Mouse (Mus musculus): ENCODE measurements around the gene Ube2l6.
A peak's percentile ranks its signal among the peaks of the same experiment; 100 is the strongest.
"Not testable (repeated sequence)": the region's sequence is repeated elsewhere in the genome, so short reads cannot be mapped to it uniquely, and the experiment has no call there.

The Ube2l6 gene

DNA sequence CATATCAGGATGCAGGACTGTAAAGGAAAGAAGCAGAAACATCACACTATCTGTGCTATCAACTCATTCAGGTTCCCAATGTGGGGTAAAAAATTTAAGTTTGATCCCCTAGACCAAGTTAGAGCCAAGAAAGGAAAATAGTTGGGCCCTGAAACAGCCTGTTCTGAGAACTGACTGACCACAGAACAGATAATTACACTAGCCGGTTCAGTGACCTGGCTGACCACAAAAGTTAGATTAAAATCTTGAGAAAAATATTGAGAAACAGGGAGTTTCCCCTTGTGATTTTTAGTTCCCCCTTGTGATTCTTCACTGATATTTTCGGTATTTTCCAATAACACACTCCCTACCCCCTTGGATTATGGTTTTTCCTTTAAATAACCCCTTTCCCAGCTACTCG is 4.8 kb upstream of the Ube2l6 start:
- no peak for DNase-seq

DNA sequence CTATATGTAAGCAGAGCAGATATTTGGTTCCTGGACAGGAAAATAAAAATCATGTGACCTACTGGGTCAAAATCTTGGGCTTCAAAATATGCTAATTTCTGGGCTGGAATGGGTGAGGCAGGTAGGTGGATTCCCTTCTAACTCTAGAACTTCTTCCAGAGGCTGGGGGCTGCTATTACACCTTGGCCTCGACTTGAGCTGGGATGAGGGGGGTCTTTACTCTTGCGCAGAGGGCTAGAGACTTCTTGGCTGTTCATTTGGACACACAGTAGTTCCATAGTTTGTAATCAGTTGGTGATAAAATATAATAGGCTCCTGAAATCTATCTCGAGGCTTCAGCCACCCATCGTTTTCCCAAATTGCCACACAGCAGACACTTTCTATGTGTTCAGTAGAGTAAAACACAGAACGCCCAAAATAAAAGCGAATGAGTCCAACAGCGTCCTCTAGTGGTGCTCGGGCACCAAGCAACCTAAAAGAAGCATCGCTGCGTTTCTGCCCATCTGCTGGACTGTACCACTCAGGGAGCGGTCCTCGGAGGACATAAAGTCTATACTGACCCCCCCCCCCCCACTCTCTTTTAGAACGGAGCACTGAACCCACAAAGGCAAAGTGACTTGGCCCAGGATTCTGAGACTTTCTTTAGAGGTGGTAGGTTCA is 665 bp upstream of the Ube2l6 start:
- peak; percentile 86 to 88 for DNase-seq

DNA sequence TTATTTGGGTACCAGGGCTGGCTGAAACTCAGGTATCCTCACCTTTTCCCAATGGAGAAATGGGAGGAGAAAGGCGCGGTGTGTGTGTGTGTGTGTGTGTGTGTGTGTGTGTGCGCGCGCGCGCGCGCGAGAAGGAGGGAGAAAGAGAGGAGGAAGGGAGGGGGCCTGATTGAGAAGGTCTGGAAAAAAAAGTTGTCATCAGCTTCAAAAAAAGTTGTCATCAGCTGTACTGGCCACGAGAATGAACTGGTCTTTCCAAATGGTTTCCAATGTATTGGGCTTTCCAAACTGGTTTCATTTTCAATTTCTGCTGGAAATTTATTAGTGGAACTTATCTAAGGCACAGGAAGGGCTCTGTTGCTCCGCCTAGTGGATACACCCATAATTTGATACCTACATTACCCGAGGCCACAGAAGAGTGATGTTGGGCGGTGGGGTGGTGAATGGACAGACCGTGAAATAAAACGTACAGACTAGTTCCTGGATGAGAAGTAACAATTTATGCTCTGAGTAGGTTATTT is 473 bp downstream of the Ube2l6 start:
- DNase-seq, result peak; percentile 62 to 76

DNA sequence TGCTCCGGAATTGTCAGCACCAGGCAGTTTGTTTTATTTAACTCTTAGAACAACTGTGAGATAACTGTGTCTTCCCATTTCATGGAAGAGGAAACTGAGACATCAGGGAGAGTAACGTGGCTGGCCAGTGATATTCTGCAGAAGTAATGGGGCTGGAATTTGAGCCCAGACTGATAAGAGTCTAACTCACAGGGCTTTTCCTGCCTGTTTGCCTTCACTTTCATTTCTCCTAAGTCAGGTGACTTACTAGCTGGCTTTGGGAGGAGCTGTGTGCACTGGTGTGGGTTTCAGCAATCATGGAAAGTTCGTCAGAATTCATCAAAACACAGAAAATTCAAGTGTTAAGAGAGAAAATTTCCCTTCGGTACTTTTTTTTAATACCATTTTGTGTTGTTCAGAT is 1.7 kb downstream of the Ube2l6 start:
- DNase-seq, result no peak

DNA sequence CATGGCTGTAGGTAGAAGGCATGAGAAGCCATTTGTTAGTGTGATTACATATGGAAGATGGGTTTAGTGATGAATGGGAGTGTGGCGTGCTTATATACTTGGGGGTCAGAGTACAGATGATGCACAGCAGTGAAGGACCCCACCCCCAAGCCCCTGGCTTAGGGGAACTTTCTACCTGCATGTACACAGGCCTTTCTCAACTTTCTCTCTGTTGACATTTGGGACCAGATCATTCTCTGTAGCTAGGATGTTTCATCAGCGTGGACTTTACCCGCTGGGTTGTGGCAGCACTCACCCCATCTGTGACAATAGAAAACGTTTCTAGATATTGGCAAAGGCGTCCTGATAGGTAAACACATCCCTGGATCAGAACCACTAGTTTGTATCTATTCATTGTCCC is 2.6 kb downstream of the Ube2l6 start:
- not testable (repeated sequence) for DNase-seq

DNA sequence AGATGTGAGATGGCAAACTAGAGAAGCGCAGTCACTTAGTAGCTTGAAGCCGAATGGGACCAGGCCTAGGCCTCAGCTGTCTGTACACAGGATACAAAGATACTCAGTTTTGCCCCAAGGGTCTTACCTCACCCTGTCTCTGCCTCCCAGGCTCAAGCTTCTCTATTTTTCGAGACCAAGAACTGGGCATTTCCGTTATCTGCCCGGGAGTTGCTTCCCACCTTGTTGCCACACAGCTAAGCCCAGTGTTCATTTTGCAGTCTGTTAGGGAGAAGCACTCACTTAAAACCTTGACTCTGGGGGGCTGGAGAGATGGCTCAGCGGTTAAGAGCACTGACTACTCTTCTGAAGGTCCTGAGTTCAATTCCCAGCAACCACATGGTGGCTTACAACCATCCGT is 5.3 kb downstream of the Ube2l6 start:
- DNase-seq, result no peak

DNA sequence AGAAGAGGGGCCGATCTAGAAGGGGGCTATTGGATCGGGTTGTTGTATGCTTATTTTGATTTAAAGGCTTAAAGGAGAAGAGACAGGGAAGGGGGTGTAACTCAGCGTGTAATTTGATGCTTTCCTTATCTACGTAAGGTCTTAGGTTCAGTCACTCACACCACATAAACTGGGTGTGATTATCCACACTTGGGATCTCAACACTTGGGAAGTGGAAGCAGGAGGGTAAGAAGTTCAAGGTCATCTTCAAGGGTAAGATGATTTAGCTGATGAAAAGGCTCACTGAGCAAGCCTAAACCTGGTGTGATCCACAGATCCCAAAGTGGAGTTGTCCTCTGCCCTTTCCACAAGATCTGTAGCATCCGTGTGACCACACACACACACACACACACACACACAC is 7.9 kb downstream of the Ube2l6 start:
- no peak for DNase-seq

DNA sequence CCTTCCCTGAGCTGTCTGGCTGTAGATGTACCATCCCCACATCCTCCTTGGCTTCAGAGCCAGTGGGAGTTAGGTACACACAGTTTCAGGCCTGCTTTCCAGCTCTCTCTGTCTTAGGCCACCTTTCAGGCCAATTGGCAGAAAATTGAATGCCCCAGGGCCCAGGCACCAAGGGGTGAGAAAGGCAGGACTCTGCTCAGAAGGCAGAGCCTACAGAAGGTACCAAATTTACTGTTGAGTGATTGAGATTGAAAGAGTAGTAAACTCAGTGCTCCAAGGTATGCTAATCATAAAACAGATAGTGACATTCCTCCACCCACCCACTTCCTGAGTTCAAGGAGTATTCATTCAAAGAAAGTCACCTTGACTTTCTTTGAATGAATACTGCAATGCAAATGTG is 10.7 kb downstream of the Ube2l6 start:
- no peak for DNase-seq

DNA sequence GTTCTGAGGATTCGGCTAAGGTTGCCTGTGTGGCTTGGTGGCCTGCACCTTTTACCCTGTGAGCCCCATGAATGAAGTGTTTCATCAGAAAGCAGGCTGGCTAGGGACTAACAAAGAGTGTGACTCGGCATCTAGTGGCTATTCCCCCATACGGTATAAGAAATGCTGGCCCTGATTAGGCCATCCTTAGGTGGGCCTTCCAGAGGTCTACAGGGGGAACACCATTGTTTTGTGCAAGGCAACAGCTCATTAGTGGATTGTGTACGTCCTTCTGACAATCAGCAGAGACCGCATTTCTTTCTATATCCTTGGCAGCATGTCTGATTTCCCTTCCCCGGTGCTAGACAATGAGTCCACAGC is 11.9 kb downstream of the Ube2l6 start:
- DNase-seq, result no peak

DNA sequence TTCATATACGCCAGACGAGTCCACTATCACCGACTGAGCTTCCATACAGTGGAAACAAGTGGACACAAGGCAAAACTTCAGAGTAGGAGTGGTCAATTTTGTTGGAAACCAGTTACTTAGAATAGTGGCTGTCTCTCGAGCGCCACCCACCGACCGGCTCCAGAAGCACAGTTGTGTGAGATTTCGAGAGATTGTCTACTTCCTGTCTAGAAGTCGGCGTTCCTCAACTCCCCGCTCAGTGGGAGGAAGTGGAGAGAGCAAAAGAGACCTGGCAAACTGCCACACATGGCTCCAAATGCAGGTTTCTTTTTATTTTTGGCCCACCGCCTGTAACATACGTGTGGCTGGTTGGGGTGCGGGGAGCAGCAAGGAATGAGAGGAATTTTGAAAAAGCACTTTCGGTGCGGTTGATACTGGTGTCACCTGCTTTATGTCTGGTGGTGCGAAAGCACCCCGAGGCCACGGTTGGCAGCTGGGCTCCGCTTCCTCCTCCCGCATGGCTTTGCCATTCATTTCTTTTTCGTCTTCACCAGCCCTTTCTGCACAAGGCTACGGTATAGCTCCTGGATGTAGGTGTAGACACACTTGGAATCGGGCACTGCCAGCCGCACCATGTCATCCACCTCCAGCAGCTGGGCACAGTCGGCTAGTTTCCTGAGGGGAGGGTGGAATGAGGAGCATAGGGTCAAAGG is 12.4 kb downstream of the Ube2l6 start:
- DNase-seq, result peak; percentile 79 to 85

DNA sequence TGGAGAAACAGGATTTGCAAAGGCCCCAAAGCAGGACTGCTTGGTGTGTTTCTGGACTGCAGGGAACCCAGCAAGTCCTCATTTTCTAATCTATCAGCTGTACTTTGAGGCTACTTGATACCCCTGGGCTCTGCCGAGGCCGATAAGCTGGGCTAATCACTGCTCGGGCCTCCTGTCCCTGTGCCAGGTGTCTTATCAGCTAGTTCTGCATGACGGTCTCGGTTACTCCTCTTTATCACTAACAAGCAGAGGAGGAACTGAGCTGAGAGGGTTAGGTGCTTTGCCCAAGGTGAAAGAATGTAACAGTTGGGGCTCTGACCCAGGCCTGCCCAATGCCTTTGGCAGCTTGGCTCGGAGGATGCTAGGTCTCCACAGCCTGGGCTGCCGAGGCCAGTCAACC is 13.3 kb downstream of the Ube2l6 start:
- no peak for DNase-seq

DNA sequence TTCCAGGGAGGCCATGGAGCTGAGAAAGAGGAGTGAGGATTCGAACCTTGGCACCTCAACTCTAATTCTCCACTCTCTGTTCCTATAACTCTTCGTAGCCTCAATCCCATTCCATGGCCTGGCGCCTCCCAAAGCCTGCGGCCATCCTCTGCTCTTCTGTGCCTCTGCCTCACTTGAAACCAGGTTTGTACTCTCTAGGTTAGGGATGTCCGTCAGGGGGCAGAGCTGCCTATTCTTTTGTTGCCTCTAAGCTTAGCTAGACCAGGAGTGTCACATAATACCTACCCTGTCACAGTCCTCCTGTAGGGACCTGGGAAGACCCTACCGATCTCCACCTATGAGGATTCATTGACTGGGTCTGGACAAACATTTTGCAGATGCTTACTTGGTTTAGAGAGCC is 14.0 kb downstream of the Ube2l6 start:
- no peak for DNase-seq

DNA sequence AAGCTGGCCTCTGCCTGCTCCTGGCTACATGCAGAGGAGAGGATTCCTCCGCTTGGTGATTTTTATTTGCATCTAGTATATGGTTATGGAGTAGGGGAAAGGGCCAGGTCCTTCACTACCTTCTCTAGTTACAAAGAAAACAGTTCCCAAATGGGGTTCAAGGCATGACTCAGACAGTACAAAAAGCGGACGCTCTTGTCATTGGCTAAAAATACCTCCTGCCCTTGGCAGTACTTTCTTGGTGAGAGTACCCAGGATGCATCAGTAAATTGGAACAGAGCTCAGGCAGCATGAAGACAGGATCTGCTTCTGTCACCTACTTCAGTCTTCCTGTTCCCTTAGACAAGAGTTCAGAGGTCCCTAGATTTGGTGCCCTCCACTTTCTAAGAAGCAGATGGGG is 21.2 kb downstream of the Ube2l6 start:
- no peak for DNase-seq

DNA sequence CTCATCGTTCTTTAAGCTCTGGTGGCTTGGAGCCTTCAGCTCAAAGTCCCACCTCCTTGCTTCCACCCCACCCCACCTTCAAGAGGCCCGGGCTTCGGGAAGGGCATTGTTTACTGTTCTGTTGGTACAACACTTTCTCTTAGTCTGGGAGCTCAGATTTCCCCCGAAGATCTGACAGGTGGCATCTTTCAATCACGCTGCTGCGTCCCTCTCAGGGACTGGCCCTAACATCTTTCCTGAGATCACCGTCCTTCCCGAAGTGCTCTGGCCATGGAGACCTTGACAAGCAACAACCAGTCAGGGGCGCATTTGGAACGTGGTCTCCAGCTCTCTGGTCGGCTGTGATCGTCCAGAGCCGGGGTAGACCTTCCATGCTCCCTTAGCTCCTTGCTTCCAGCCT is 23.9 kb downstream of the Ube2l6 start, which contains the start of gene Smtnl1:
Smtnl1 (minus strand) TSS at position 101 of the 400 bp plus-strand sequence.
- DNase-seq, result no peak

DNA sequence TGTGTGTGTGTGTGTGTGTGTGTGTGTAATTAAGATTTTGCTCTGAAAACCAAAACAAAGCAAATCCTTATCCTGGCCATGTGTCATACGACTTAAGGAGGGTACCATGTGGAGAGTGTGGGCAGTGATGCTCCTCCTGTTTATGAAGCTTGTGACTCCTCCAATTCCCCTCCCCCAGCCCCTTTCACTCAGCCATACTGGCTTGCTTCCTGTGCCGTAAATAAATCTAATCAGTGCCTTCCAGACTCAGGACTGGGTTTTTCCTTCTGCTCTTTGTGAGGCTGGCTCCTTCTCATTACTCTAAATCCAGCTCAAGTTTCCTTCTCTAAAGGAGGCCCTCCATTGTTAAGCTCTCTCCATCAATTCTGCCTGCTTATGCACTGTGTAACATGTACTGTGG is 24.6 kb downstream of the Ube2l6 start:
- no peak for DNase-seq

DNA sequence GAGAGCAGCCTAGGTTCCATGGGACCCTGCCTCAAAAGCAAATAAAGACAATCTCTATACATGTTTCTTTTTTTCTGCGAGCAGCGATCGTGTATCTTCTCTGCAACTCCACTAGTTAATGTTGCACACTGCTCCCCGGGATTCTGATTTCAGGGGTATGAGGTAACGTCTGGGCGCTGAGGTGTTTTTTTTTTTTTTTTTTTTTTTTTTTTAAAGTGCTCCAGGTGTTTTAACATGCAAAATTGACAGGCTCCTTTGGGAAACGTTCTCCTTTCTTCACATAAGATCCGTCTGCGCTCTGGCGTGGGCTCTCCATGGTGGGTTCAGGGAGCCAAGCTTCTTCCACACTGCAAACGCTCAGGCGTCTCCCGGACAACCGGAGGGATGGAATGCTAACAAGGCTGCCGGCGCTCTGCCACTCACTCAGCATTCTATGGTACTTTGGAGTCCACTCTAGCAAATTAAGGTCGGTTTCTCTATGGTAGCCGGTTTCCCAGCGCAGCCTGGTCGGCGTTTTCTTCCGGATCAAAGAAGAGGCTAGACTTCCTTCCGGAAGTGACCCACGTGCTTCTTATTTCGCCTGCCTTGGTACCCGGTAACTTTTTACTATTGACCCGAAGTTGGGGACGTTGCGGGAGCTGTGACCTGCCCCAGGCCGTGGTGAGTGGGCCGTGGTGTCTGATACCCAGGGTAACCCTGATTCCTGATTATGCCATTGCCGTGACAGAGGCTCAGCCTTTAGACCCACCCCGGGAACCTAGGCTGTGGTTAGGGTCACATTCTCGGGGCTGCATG is 28.1 kb downstream of the Ube2l6 start, which contains the start of gene Timm10:
Timm10 (plus strand) TSS at position 510 of the 795 bp plus-strand sequence.
- DNase-seq, result peak; percentile 87

DNA sequence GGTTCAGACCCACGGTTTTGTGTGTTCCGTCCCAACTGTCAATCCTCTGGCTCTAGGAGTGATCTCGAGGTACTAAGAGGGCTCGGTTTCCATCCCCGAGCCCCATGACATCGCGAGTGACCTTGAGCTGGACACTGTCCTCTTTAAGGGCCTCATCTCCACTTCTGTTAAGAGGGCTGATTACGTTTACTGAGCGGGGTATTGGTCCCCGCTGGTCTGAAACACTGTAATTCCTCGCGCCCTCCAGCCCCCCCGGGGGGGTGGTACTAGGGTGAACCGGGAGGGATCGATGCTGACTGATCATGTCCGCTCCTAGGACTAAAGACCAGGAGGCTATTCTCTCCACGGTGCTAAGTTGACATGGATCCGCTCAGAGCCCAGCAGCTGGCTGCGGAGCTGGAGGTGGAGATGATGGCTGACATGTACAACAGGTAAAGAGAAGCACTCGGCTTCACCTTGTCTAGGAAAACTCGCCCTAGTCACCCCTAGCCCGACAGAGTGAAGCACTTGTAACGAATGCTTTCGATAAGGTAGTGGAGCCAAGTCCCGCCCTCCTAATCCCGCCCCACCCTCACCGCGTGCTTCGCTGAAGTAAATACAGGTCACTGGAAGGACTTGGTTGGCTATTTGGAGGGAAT is 28.8 kb downstream of the Ube2l6 start:
- DNase-seq, result no peak

DNA sequence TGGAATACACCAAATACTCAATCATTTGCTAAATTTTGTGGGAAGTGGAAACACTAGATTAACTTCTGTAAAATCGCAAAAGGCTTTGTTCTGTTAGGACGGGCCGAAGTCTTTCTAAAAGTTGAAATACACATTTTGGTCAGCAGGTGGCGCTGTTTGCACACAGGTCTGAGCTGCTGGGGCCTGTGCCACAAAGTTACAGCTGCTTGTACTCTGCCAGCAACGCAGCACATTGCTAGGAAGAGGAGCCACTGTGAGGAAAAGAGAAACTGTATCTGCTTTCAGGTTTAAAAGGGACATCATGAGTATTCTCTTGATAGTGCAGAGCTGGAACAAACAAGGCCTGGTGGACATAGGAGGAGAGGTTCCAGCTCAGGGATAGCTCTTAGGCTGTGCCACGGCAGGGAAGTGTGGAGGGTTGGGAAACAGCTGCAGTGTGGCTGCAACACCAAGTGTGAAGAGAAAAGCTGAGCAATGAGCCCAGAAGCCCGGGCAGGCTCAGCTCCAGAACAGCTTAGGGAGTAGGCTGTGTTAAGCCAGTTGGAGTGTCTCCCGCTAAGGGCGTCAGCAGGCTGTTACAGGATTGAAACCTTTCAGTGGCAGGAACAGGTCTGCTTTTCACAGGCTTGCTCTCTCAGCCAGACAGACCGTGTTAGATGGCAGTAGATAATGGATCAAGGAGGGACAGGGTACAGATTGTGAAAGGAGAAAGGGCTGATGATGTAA is 33.2 kb downstream of the Ube2l6 start:
- peak; percentile 75 to 85 for DNase-seq

DNA sequence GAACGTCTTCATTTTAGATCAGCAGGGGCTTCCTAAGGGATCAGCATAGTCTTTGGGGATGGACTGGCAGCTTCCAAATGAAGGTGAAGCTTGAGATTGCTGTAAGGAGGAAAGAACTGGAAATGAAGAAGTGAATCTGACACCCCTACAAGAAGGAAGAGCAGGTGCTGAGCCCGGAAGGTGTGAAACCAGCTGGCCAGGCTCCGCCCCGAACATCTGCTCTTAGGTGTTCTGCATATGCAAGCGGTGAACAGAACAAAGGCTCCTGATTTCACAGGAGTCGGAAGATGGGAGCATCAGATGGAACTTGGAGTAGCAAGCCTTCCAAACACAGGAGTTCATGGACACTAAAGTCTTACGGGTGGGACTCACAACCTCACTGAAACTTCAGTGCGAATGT is 38.5 kb downstream of the Ube2l6 start:
- no peak for DNase-seq

DNA sequence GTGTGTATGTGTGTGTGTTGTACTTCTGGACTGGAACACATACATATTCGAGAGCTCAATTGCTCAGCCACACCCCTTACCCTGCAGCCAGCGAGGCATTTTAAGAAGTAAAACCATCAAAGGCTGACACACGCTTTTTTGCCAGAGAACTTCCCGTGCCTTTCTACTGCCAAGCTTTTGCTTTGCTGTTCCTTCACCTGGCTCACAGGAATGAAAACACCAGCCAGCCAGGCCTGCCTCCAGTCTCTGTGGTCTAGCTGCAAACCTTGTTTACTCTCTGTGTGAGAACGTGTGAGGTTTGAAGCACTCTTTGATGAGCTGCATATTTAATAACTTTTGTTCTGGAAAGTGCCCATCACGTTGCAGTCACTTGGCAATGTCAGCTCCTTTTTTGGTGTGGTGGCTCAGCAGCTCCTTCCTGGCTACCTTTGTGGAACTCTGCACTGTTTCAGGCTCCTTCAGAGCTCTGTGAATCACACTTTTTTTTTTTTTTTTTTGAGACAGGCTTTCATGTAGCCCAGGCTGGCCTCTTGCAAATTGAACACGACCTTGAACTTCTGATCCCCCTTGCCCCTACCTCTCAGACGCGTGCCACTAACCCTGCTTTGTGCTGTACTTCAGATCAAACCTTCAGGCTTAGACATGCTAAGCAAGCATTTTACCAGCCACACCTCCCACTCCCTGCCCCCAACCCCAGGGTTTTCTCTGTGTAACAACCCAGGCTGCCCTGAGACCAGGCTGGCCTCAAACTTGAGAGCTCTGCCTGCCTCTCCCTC is 39.4 kb downstream of the Ube2l6 start:
- no peak for DNase-seq

DNA sequence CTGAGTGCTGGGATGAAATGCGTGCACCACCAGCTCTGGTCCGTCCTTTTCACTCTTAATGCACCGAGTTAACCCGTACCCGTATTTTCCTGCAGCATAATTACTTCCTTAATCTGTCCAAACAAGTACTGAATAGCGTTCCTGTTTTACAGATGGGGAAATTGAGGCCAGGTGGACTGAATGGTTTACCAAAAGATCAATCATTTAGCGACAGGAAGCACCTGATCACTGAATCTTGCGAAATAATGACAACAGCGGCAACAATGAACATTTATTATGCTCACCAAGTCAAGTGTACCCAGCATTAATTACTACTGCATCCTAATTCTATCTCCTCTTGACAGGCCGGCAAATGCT is 39.9 kb downstream of the Ube2l6 start, which contains the start of gene Slc43a1:
Slc43a1 (plus strand) TSS at position 258 of the 357 bp plus-strand sequence.
- no peak for DNase-seq

Measured in cerebellum, postnatal 25 days (tissue).